Mouse (Mus musculus) monocyte, adult 59 days (primary cell): ENCODE results near the gene Vldlr. TPM values are rescaled to one million over a fixed set of nuclear protein-coding genes. Genes with fewer than 3 reads are reported as not detected.

Source experiments
- total RNA-seq, 2 experiments: library from RNA; stranded (reverse); gene quantifications; one replicate each; pipeline ENCODE4 v1.2.4; 2023

Vldlr gene
- total RNA-seq = not detected

GRCm38 (mm10) chr19:27216318-27216717 is at the start of gene Vldlr:
Gene Vldlr, plus strand, starts transcription at chr19:27216484.

Other genes starting within 250 kb of the Vldlr start
- gene Kcnv2, start 106.1 kb downstream of the Vldlr start, total RNA-seq = not detected
- gene Pum3, start 213.3 kb downstream of the Vldlr start, total RNA-seq = 10 to 100 TPM; 49.4 to 50.1 TPM